Mouse (Mus musculus) forebrain, embryonic 13.5 days (tissue): ENCODE results near the gene Btbd8. TPM values are rescaled to one million over a fixed set of nuclear protein-coding genes. Genes with fewer than 3 reads are reported as not detected.

Experiments used
- ATAC-seq: fragments of 200-750 bp; cut with Nextera tagmentation; 2 replicates; pipeline ENCODE4 v1.8.0; 2017
- H3K27ac ChIP-seq: fragments of 300-500 bp; sonication (generic); 2 replicates; pipeline ENCODE4 v1.5.1; 2015; ENCODE audit warnings: inconsistent platforms, mild to moderate bottlenecking, moderate library complexity
- H3K27me3 ChIP-seq: fragments of 300-500 bp; sonication (generic); 2 replicates; pipeline ENCODE4 v1.6.1; 2015; ENCODE audit warnings: mild to moderate bottlenecking, inconsistent platforms
- H3K36me3 ChIP-seq: fragments of 300-500 bp; sonication (generic); 2 replicates; pipeline ENCODE4 v1.6.1; 2015; ENCODE audit warnings: mild to moderate bottlenecking, inconsistent platforms; ENCODE audit not compliant: poor library complexity, severe bottlenecking
- H3K4me1 ChIP-seq: fragments of 300-500 bp; sonication (generic); 2 replicates; pipeline ENCODE4 v1.6.1; 2015; ENCODE audit warnings: inconsistent platforms
- H3K4me2 ChIP-seq: fragments of 300-500 bp; sonication (generic); 2 replicates; pipeline ENCODE4 v1.6.1; 2015; ENCODE audit warnings: inconsistent platforms, mild to moderate bottlenecking, moderate library complexity
- H3K4me3 ChIP-seq: fragments of 300-500 bp; sonication (generic); 2 replicates; pipeline ENCODE4 v1.5.1; 2015; ENCODE audit warnings: mild to moderate bottlenecking, inconsistent platforms
- H3K9ac ChIP-seq: fragments of 300-500 bp; sonication (generic); 2 replicates; pipeline ENCODE4 v1.6.1; 2015; ENCODE audit warnings: mild to moderate bottlenecking, inconsistent platforms
- H3K9me3 ChIP-seq: fragments of 300-500 bp; sonication (generic); replicated peaks from 2 replicates; pipeline ENCODE4 v1.6.1; 2016; ENCODE audit warnings: inconsistent platforms
- WGBS: fragments of 180-500 bp; shearing (Covaris S2); methylation state at CpG from one replicate; pipeline ENCODE4 v1.1.7; 2015; 5-methylcytosine and 5-hydroxymethylcytosine counted together
- polyA plus RNA-seq: library from polyadenylated mRNA; unstranded; fragments of >200 nt; fragmentation: Nextera tagmentation; extraction: Ambion mirVana; gene quantifications from 2 replicates; pipeline ENCODE4 v1.2.1, GENCODE M21; 2015

The Btbd8 gene
- polyA plus RNA-seq, 1 experiment from 2014 or later: 14.5 TPM

DNA sequence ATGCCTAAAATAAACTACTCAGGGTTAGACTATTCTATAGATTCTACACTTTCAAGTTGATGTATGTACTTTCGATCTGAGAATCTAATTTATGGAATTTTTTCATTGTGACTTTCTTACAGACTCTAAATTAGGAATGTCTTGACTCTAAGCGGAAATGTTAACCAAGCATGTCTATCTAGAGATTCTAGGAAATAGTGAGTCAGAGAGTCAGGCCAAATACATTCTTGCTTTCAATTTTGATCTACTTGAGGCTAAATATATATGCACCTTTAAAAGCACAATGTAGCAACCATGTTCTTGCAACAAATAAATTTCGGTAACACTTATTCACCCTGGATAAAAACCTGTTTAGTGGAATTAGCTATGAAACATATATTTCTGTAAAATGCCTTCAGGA lies 91.1 kb downstream of the Btbd8 start:
- H3K27me3 ChIP-seq: no peaks in the 10 kb centered on the region
- no peaks in the 10 kb centered on the region for H3K36me3 ChIP-seq
- H3K4me2 ChIP-seq: no peak overlapping the region
- no peak overlapping the region for H3K27ac ChIP-seq
- H3K4me1 ChIP-seq: no peaks in the 10 kb centered on the region
- H3K9ac ChIP-seq: no peak overlapping the region
- WGBS: 92% methylated on average over 3 of the region's 3 CpGs
- no peak for ATAC-seq
- H3K9me3 ChIP-seq: no peaks in the 10 kb centered on the region
- no peak overlapping the region for H3K4me3 ChIP-seq

DNA sequence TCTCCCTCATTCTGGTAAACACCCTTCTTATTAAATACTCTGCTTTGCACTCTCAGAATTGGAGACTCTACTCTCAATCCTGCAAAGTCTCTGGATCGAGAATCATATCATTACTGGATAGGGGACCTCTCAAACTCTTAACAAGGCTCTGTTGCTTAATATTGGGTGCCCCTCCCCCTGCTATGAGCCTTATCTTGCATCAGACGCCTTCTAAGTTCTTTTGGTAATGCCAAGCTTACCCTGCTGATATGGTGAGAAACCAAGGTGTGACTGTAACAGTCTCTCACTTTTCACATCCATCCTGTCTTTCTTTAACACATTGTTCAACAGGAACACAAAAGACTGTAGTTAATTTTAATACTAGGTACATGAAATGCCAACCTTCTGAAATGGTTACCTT lies 95.8 kb downstream of the Btbd8 start:
- no peak overlapping the region for H3K4me2 ChIP-seq
- ATAC-seq: no peak
- H3K4me1 ChIP-seq: no peaks in the 10 kb centered on the region
- no peaks in the 10 kb centered on the region for H3K36me3 ChIP-seq
- H3K27me3 ChIP-seq: no peaks in the 10 kb centered on the region
- 63% methylated on average over 2 of the region's 2 CpGs for WGBS
- no peak overlapping the region for H3K27ac ChIP-seq
- no peak overlapping the region for H3K9ac ChIP-seq
- no peak overlapping the region for H3K4me3 ChIP-seq
- H3K9me3 ChIP-seq: no peaks in the 10 kb centered on the region

DNA sequence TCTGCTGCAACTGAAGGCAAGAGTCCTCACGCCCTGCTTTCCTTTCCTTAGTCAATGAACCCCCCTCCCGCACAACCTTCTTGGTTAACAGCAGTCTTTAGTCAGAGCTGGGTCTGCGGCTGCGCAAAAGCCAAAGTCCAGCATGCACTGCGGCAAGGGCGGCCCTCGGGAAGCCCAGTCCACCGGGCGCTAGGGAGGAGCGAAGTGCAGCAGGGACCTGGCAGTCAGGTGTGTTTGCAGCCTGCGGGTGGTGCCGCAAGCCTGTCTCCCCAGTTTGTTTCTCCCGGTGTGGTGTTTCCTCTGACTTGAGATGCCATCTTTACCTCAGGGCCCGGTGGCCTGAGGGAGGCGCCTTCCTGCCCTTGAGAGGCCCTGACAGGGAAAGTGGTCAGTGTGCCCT lies 96.8 kb downstream of the Btbd8 start, which contains the start of gene 1700028K03Rik:
Gene 1700028K03Rik (plus strand): TSS at position 129 of the 400 bp plus-strand sequence.
- Histone ChIP-seq H3K9me3 (no peaks in the 10 kb centered on the region), H3K4me2 (no peak within 1 kb of the TSS), H3K9ac (no peak within 1 kb of the TSS), H3K27ac (no peak within 1 kb of the TSS), H3K27me3 (no peaks in the 10 kb centered on the region), H3K36me3 (no peaks in the 10 kb centered on the region), H3K4me1 (no peaks in the 10 kb centered on the region), H3K4me3 (no peak within 1 kb of the TSS)
- ATAC-seq: no peak
- WGBS: 83% methylated on average over 15 of the region's 15 CpGs

DNA sequence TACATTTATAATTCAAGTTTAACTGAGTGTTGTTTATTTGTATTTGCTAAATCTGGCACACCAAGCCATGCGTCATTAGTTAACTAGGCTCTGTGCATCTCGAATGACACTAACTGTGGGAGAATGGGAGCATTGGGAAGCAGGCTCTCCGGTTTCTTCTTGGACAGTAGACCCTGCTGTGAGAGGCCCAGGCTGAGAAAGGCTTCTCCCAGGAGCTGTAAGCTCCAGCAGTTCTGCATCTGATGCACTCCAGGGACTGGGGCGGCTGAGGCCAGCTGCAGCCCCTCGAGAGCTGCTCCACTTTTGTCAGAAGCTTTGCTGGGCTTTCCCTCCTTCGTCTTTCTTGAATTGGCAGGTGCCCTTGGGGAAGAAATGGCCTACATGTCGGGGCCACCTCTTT lies 103.9 kb downstream of the Btbd8 start:
- Histone ChIP-seq H3K27ac (no peak overlapping the region), H3K4me1 (0 out of 2 replicates have a peak, but pooled peaks cover 4% of the 10 kb centered on the region), H3K4me3 (no peak overlapping the region), H3K36me3 (no peaks in the 10 kb centered on the region), H3K9ac (no peak overlapping the region), H3K27me3 (no peaks in the 10 kb centered on the region), H3K9me3 (no peaks in the 10 kb centered on the region), H3K4me2 (no peak overlapping the region)
- WGBS: 20% methylated on average over 7 of the region's 7 CpGs
- no peak for ATAC-seq

DNA sequence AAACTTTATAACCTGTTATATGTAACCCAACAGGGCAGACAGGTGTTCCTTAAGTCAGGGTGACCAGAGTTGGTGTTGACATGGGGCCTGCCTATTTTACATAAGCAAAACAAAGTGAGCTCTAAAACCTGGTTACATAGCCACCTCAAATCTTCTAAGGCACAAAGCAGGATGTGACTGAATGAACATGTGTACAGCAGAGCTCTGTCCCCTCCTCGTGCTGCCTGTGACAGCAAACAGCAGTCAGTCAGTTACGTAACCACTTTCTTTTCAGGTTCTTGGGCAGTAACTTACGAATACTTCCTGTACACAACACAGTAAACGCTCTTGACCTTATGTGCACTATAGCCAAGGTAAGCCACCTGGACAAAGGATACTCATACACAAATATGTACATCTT lies 108.1 kb downstream of the Btbd8 start:
- 0 out of 2 replicates have a peak, but pooled peaks cover 4% of the 10 kb centered on the region for H3K4me1 ChIP-seq
- no peaks in the 10 kb centered on the region for H3K9me3 ChIP-seq
- H3K4me3 ChIP-seq: no peak overlapping the region
- H3K4me2 ChIP-seq: no peak overlapping the region
- H3K27ac ChIP-seq: no peak overlapping the region
- no peak for ATAC-seq
- no peaks in the 10 kb centered on the region for H3K27me3 ChIP-seq
- 82% methylated on average over 4 of the region's 4 CpGs for WGBS
- H3K9ac ChIP-seq: no peak overlapping the region
- peaks cover 9% of the 10 kb centered on the region for H3K36me3 ChIP-seq

DNA sequence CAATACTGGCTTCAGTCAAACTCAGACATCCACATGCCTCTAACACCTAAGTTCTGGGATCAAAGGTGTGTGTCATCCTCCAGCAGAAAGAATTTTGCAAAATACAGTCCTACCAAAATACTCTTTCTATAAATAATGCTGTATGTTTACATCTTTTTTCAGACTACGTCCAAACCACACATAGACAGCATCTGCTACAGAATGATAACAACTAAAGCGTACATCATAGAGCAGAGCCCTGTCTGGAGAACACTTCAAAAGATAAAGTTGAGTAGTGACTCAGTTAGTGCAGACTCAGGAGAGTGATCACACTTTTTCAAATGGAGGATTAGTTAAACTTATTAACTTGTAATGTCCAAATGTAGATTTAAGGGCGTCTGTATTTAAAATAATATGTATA lies 110.2 kb downstream of the Btbd8 start:
- no peak overlapping the region for H3K9ac ChIP-seq
- no peak overlapping the region for H3K27ac ChIP-seq
- ATAC-seq: no peak
- H3K4me3 ChIP-seq: no peak overlapping the region
- no peaks in the 10 kb centered on the region for H3K9me3 ChIP-seq
- WGBS: 90% methylated on average over 3 of the region's 3 CpGs
- no peaks in the 10 kb centered on the region for H3K4me1 ChIP-seq
- no peaks in the 10 kb centered on the region for H3K27me3 ChIP-seq
- H3K4me2 ChIP-seq: no peak overlapping the region
- H3K36me3 ChIP-seq: peaks cover 18% of the 10 kb centered on the region

DNA sequence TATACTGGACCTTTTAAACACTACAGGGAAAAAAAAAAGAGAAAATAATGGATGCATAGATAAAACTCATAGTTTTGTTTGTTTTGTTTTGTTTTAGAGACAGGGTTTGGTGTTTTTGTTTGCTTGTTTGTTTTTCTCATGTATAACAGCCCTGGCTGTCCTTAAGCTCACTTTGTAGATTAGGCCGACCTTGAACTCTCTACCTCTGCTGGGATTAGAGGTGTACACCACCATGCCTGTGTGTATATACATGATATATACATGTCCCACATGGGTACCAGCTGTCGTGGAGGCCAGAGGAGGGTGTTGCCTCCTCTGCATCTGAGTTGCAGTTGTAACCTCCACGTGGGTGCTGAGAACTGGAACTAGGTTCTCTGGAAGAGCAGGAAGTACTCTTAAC lies 110.6 kb downstream of the Btbd8 start:
- peaks cover 18% of the 10 kb centered on the region for H3K36me3 ChIP-seq
- H3K27ac ChIP-seq: no peak overlapping the region
- no peak for ATAC-seq
- no peaks in the 10 kb centered on the region for H3K9me3 ChIP-seq
- no peaks in the 10 kb centered on the region for H3K4me1 ChIP-seq
- no peak overlapping the region for H3K9ac ChIP-seq
- no peaks in the 10 kb centered on the region for H3K27me3 ChIP-seq
- H3K4me3 ChIP-seq: no peak overlapping the region
- 91% methylated on average over 3 of the region's 3 CpGs for WGBS
- H3K4me2 ChIP-seq: no peak overlapping the region

DNA sequence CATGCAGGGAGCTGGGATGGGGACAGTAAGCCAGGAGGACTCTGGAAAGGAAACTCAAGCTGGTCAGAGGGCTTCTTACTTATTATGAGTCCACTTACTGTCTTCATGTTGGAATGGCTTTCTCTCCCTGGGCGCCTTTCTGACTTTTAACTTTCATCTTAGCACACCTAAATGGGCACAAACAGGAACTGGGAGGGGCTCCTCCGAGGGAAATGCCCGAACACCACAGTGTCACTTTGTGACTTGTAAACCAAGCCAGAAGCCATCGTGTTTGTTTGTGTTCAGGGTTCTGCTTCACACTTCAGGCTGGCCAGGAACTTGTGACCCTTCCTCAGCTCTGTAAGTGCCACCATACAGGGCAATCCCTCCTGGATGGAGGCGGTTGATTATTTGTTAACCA lies 116.5 kb downstream of the Btbd8 start:
- WGBS: 96% methylated on average over 5 of the region's 5 CpGs
- Histone ChIP-seq H3K9ac (no peak overlapping the region), H3K27ac (no peak overlapping the region), H3K9me3 (no peaks in the 10 kb centered on the region), H3K4me3 (no peak overlapping the region), H3K4me1 (no peaks in the 10 kb centered on the region), H3K36me3 (peaks cover 38% of the 10 kb centered on the region), H3K4me2 (no peak overlapping the region), H3K27me3 (no peaks in the 10 kb centered on the region)
- ATAC-seq: no peak

DNA sequence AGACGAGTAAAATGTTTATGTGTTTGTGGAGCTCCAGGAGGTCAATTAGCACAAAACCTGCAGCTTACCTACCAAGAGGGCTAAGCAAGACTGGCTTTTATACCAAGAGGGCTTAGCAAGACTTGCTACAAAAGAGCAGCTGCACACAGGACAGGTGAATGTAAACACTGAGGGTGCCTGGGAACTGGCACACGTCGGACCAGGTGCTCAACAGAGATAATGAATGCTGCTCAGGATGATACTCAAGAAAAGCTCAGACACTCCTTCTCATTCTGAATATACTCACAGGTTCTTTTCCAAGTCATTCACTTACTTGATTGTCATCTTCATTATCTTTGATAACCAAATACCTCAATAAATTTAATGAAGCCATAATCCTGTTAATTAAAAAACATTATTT lies 119.2 kb downstream of the Btbd8 start:
- Histone ChIP-seq H3K4me1 (no peaks in the 10 kb centered on the region), H3K9me3 (no peaks in the 10 kb centered on the region), H3K27me3 (no peaks in the 10 kb centered on the region), H3K27ac (no peak overlapping the region), H3K36me3 (peaks cover 50% of the 10 kb centered on the region), H3K4me3 (no peak overlapping the region), H3K9ac (no peak overlapping the region), H3K4me2 (no peak overlapping the region)
- no peak for ATAC-seq
- WGBS: 86% methylated on average over 3 of the region's 3 CpGs

Other genes starting within 250 kb of the Btbd8 start
- gene Tgfbr3, start 148.4 kb upstream of the Btbd8 start, polyA plus RNA-seq: 1.3 and 2.1 TPM in 2 replicates
- 1.1 TPM in 2 replicates for gene Brdt, start 106.8 kb upstream of the Btbd8 start, polyA plus RNA-seq
- 1.3 and 2.3 TPM in 2 replicates for gene Ephx4, start 35.3 kb upstream of the Btbd8 start, polyA plus RNA-seq
- not detected in 2 replicates for gene Lpcat2b, start 6.4 kb upstream of the Btbd8 start, polyA plus RNA-seq
- 0.57 and 0.71 TPM in 2 replicates for gene Gm42669, start 69.6 kb downstream of the Btbd8 start, polyA plus RNA-seq
- gene 1700028K03Rik, start 96.7 kb downstream of the Btbd8 start, polyA plus RNA-seq: 0.06 and 0.11 TPM in 2 replicates
- gene Rpap2, start 159.4 kb downstream of the Btbd8 start, polyA plus RNA-seq: 16.8 and 18.9 TPM in 2 replicates
- gene Glmn, start 159.9 kb downstream of the Btbd8 start, polyA plus RNA-seq: 29.0 and 29.9 TPM in 2 replicates